Mouse (Mus musculus) CH12.LX (cell line): Measurements from ENCODE around the gene Galnt9. TPM values are rescaled to one million over a fixed set of nuclear protein-coding genes. Genes with fewer than 3 reads are reported as not detected.

ENCODE experiments used
- DNase-seq: peaks from one replicate; pipeline ENCODE4 v3.0.0-alpha.2; 2013; ENCODE audit errors: extremely low read depth
- H3K27ac ChIP-seq: 2 replicates; pipeline ENCODE4 v1.5.1; 2012; ENCODE audit warnings: low read depth, mild to moderate bottlenecking, control low read depth, moderate library complexity; ENCODE audit not compliant: insufficient read depth
- H3K27me3 ChIP-seq: replicated peaks from 2 replicates; pipeline ENCODE3; 2012; ENCODE audit warnings: inconsistent platforms
- H3K36me3 ChIP-seq, 2 experiments: replicated peaks in 1 of 2; 2 replicates each; pipeline versions ENCODE3 to v1.6.1; 2012; ENCODE audit warnings: inconsistent platforms in 1 of 2, low read length in 1 of 2, mild to moderate bottlenecking in 1 of 2, mixed read lengths in 1 of 2, moderate library complexity in 1 of 2; ENCODE audit not compliant: control insufficient read depth in 1 of 2, insufficient read depth in 1 of 2
- H3K4me1 ChIP-seq, 2 experiments: 2 replicates each; pipeline ENCODE4 v1.6.1; 2012; ENCODE audit warnings: inconsistent platforms in 1 of 2, moderate library complexity in 1 of 2; ENCODE audit not compliant: insufficient read depth in 2 of 2, control insufficient read depth in 1 of 2
- H3K4me2 ChIP-seq: 2 replicates; pipeline ENCODE4 v1.6.1; 2012; ENCODE audit warnings: low read depth, mild to moderate bottlenecking, control low read depth; ENCODE audit not compliant: poor library complexity, insufficient read depth, severe bottlenecking
- H3K4me3 ChIP-seq, 3 experiments: fragments of 150-350 bp in 1 of 3; sonication (generic) in 1 of 3; replicated peaks in 1 of 3; 2 replicates each; pipeline versions ENCODE3 to v1.5.1; 2011 to 2012; ENCODE audit warnings: low read depth in 2 of 3, low read length in 2 of 3, mild to moderate bottlenecking in 2 of 3, moderate library complexity in 2 of 3, control low read depth in 1 of 3, improper control_type of control experiment in 1 of 3, inconsistent platforms in 1 of 3, mixed read lengths in 1 of 3; ENCODE audit not compliant: poor library complexity in 1 of 3
- H3K79me2 ChIP-seq: replicated peaks from 2 replicates; pipeline ENCODE4 v1.6.1; 2012; ENCODE audit warnings: mild to moderate bottlenecking, moderate library complexity; ENCODE audit not compliant: control insufficient read depth, poor library complexity, insufficient read depth, severe bottlenecking; ENCODE audit errors: extremely low read depth
- H3K9ac ChIP-seq: 2 replicates; pipeline ENCODE4 v1.6.1; 2012; ENCODE audit warnings: low read depth, mild to moderate bottlenecking, control low read depth, moderate library complexity; ENCODE audit not compliant: insufficient read depth
- H3K9me3 ChIP-seq: replicated peaks from 2 replicates; pipeline ENCODE3; 2012; ENCODE audit warnings: low read length, inconsistent platforms, mixed read lengths
- BHLHE40 ChIP-seq: IDR thresholded peaks from 2 replicates; pipeline ENCODE4 v1.6.1; 2011; ENCODE audit warnings: mild to moderate bottlenecking, low read depth, low read length, improper control_type of control experiment
- CHD1 ChIP-seq: IDR thresholded peaks from 2 replicates; pipeline ENCODE4 v1.6.1; 2012; ENCODE audit warnings: low read depth, low read length, improper control_type of control experiment, inconsistent platforms
- CHD2 ChIP-seq: IDR thresholded peaks from 2 replicates; pipeline ENCODE4 v1.6.1; 2011; ENCODE audit warnings: low read length, improper control_type of control experiment
- ELF1 ChIP-seq: IDR thresholded peaks from 2 replicates; pipeline ENCODE4 v1.6.1; 2014; ENCODE audit warnings: low read depth, mild to moderate bottlenecking, inconsistent platforms, low read length, improper control_type of control experiment
- EP300 ChIP-seq: IDR thresholded peaks from 2 replicates; pipeline ENCODE4 v1.6.1; 2011; ENCODE audit warnings: low read length, improper control_type of control experiment
- JUN ChIP-seq: IDR thresholded peaks from 2 replicates; pipeline ENCODE4 v1.6.1; 2011; ENCODE audit warnings: low read depth, mild to moderate bottlenecking, low read length, improper control_type of control experiment, moderate library complexity; ENCODE audit not compliant: insufficient read depth
- KAT2A ChIP-seq: IDR thresholded peaks from 2 replicates; pipeline ENCODE4 v1.6.1; 2012; ENCODE audit warnings: low read length, improper control_type of control experiment, inconsistent platforms; ENCODE audit not compliant: insufficient replicate concordance
- MAX ChIP-seq: IDR thresholded peaks from 2 replicates; pipeline ENCODE4 v1.6.1; 2011; ENCODE audit warnings: low read length, improper control_type of control experiment
- MEF2A ChIP-seq: IDR thresholded peaks from 2 replicates; pipeline ENCODE4 v1.6.1; 2014; ENCODE audit warnings: low read depth, mild to moderate bottlenecking, inconsistent platforms, low read length, improper control_type of control experiment, borderline replicate concordance
- MXI1 ChIP-seq: IDR thresholded peaks from 2 replicates; pipeline ENCODE4 v1.6.1; 2011; ENCODE audit warnings: mild to moderate bottlenecking, low read depth, low read length, improper control_type of control experiment
- MYC ChIP-seq: IDR thresholded peaks from 2 replicates; pipeline ENCODE4 v1.6.1; 2011; ENCODE audit warnings: low read depth, mild to moderate bottlenecking, improper control_type of control experiment, low read length
- NELFE ChIP-seq: IDR thresholded peaks from 2 replicates; pipeline ENCODE4 v1.6.1; 2011; ENCODE audit warnings: low read depth, low read length, improper control_type of control experiment
- NRF1 ChIP-seq: IDR thresholded peaks from 2 replicates; pipeline ENCODE4 v1.6.1; 2014; ENCODE audit warnings: low read depth, mild to moderate bottlenecking, inconsistent platforms, low read length, improper control_type of control experiment, moderate library complexity
- POLR2A ChIP-seq: IDR thresholded peaks from 2 replicates; pipeline ENCODE4 v1.6.1; 2011; ENCODE audit warnings: low read depth, mild to moderate bottlenecking, improper control_type of control experiment, low read length
- POLR2AphosphoS2 ChIP-seq: IDR thresholded peaks from 2 replicates; pipeline ENCODE4 v1.6.1; 2011; ENCODE audit warnings: low read depth, low read length, improper control_type of control experiment
- SIN3A ChIP-seq: IDR thresholded peaks from 2 replicates; pipeline ENCODE4 v1.6.1; 2012; ENCODE audit warnings: low read length, improper control_type of control experiment, inconsistent platforms
- SMC3 ChIP-seq: IDR thresholded peaks from 2 replicates; pipeline ENCODE4 v1.6.1; 2011; ENCODE audit warnings: low read depth, low read length, improper control_type of control experiment
- TCF12 ChIP-seq: IDR thresholded peaks from 2 replicates; pipeline ENCODE4 v1.6.1; 2014; ENCODE audit warnings: low read depth, mild to moderate bottlenecking, inconsistent platforms, low read length, improper control_type of control experiment
- UBTF ChIP-seq: IDR thresholded peaks from 2 replicates; pipeline ENCODE4 v1.6.1; 2012; ENCODE audit warnings: low read depth, mild to moderate bottlenecking, inconsistent platforms, low read length, improper control_type of control experiment, moderate library complexity
- USF1 ChIP-seq: IDR thresholded peaks from 2 replicates; pipeline ENCODE4 v1.6.1; 2014; ENCODE audit warnings: low read depth, mild to moderate bottlenecking, inconsistent platforms, low read length, improper control_type of control experiment
- ZKSCAN1 ChIP-seq: IDR thresholded peaks from 2 replicates; pipeline ENCODE4 v1.6.1; 2012; ENCODE audit warnings: low read depth, inconsistent platforms, low read length, improper control_type of control experiment, borderline replicate concordance
- ZNF384 ChIP-seq: IDR thresholded peaks from 2 replicates; pipeline ENCODE4 v1.6.1; 2012; ENCODE audit warnings: low read depth, low read length, improper control_type of control experiment, inconsistent platforms
- dilution Hi-C: fragments of 300-500 bp; cut with MboI; formaldehyde crosslinking; loops from 2 replicates; pipeline ENCODE4 v1.14.3; 2020; ENCODE audit warnings: low sequenced_read_pairs; ENCODE audit not compliant: extremely low pct_unique_long_range_greater_than_20kb, extremely low pct_ligation_motif_present
- in situ Hi-C: fragments of 300-500 bp; cut with MboI; formaldehyde crosslinking; loops from 3 replicates; pipeline ENCODE4 v1.14.3; 2019; ENCODE audit warnings: low sequenced_read_pairs, low pct_ligation_motif_present, low pct_unique_long_range_greater_than_20kb, mixed read lengths
- polyA plus RNA-seq: library from polyadenylated mRNA; unstranded; fragments of >175 nt; gene quantifications from 2 replicates; pipeline ENCODE4 v1.2.1, GENCODE M21; 2012; ENCODE audit warnings: low read depth; ENCODE audit not compliant: insufficient read length
- total RNA-seq, 2 experiments: library from RNA; depleted of rRNA; stranded (reverse); fragments of 300-350 nt in 1 of 2; fragments of >200 nt in 1 of 2; gene quantifications; 2 replicates each; pipeline ENCODE4 v1.2.3; 2012 to 2014

Gene Galnt9
- total and polyA plus RNA-seq, 3 experiments, result not detected

DNA sequence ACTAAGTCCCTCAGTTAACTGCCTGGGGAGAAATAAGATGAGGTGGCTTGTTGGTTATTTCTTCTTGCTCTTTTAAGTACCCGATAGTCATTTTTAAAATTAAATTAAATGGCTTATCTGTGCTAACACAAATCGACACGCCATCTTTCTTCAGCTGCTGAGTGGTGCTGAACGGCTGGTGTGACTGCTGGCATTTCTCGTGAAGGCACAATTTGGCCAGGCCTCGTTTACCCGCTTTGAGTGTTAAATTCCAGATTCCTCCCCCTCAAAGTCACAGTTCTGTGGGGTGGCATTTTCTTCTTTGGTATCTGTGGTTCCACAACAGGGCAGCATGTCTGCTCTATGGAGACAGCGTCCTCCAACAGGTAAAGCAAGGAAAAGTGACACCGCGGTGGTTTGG, 83.2 kb downstream of the Galnt9 start:
- no peak for DNase-seq
- dilution Hi-C loops, result no loop called here

GRCm38 (mm10) chr5:110628156-110628555, 84.0 kb downstream of the Galnt9 start:
- in situ Hi-C loops, result no loop called here
- H3K9me3 ChIP-seq, result no peaks in the 10 kb centered on the region
- H3K27me3 ChIP-seq, result peaks cover 21% of the 10 kb centered on the region
- no peaks in the 10 kb centered on the region for H3K4me1 ChIP-seq
- H3K4me2 ChIP-seq, result no peak overlapping the region
- H3K36me3 ChIP-seq, result no peaks in the 10 kb centered on the region
- no peak overlapping the region for H3K4me3 ChIP-seq
- dilution Hi-C loops, result no loop called here
- TF ChIP-seq POLR2A, result no peak
- TF ChIP-seq ZKSCAN1, result no peak
- TF ChIP-seq, all 38 proteins: peak for 0
- H3K9ac ChIP-seq, result no peak overlapping the region
- no peaks in the 10 kb centered on the region for H3K79me2 ChIP-seq
- H3K27ac ChIP-seq, result no peak overlapping the region
- DNase-seq, result no peak

More for the DNA sequence above, 83.2 kb downstream of the Galnt9 start:
- Histone ChIP-seq H3K9ac (no peak overlapping the region), H3K27me3 (peaks cover 24% of the 10 kb centered on the region), H3K9me3 (no peaks in the 10 kb centered on the region), H3K4me1 (no peaks in the 10 kb centered on the region), H3K79me2 (no peaks in the 10 kb centered on the region), H3K27ac (no peak overlapping the region), H3K36me3 (no peaks in the 10 kb centered on the region), H3K4me2 (no peak overlapping the region), H3K4me3 (no peak overlapping the region)
- TF ChIP-seq SIN3A, result no peak
- TF ChIP-seq CHD1, result no peak
- TF ChIP-seq NRF1, result no peak
- TF ChIP-seq POLR2AphosphoS2, result no peak
- TF ChIP-seq MXI1, result no peak
- no peak for TF ChIP-seq CHD2
- TF ChIP-seq TCF12, result no peak
- TF ChIP-seq JUN, result no peak
- TF ChIP-seq MYC, result no peak
- TF ChIP-seq ZKSCAN1, result no peak
- TF ChIP-seq ELF1, result no peak
- no peak for TF ChIP-seq EP300
- in situ Hi-C loops, result no loop called here

DNA sequence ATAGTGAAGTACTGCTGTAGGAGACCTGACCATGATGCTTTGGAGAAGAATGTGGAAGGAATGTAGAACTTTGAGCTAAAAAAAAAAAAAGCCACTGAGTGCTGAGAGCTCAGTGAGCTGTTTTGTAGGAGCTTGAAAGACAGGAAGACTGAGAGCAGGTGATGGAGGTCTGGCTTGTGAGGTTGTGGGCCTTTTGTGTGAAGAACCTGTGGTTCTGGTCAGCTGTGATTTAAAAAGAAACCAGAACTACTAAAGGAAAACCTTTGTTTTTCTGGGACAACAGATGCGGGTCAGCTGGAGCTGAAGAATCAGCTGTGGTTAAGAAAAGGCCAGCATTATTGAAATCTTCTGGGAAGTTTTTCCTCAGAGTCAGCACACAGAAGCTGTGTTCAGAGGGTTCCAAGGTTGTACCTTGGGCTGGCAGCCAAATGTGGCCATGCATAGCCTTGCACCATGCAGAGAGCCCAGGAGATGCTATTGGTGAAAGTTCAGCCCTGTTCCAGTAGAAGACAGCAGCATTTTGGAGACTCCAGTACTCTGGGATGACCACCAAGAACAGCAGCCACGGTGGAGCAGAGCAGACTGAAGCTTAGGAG, 85.5 kb downstream of the Galnt9 start:
- Histone ChIP-seq H3K4me3 (no peak overlapping the region), H3K27me3 (peaks cover 15% of the 10 kb centered on the region), H3K9ac (no peak overlapping the region), H3K4me2 (no peak overlapping the region), H3K79me2 (no peaks in the 10 kb centered on the region), H3K9me3 (no peaks in the 10 kb centered on the region), H3K27ac (no peak overlapping the region), H3K4me1 (no peaks in the 10 kb centered on the region), H3K36me3 (no peaks in the 10 kb centered on the region)
- dilution Hi-C loops (no loop called here), in situ Hi-C loops (loop anchor here (10.0 kb wide), 1 partner anchor 265 kb away; no protein-coding TSS in a partner anchor)
- no peak for DNase-seq
- TF ChIP-seq MAX (no peak), ZKSCAN1 (no peak), CHD2 (no peak), MEF2A (no peak), SMC3 (no peak), UBTF (no peak), ZNF384 (no peak), ELF1 (no peak), USF1 (no peak), POLR2AphosphoS2 (no peak), JUN (no peak), KAT2A (no peak), NELFE (no peak), BHLHE40 (no peak)
